Mouse (Mus musculus) heart, adult 2 months (tissue): ENCODE results near the gene Zfp62. TPM values are rescaled to one million over a fixed set of nuclear protein-coding genes. Genes with fewer than 3 reads are reported as not detected.

Experiments
- DNase-seq, 2 experiments: peaks; one replicate each; pipeline ENCODE4 v3.0.0; 2021
- H3K27ac ChIP-seq: fragments of 200-600 bp; 2 replicates; pipeline ENCODE4 v1.8.1; 2022
- H3K27me3 ChIP-seq: fragments of 200-500 bp; 2 replicates; pipeline ENCODE4 v1.6.1; 2012; ENCODE audit warnings: mild to moderate bottlenecking, low read length, inconsistent platforms, mixed read lengths; ENCODE audit not compliant: control insufficient read depth, insufficient read depth
- H3K36me3 ChIP-seq: fragments of 200-500 bp; 2 replicates; pipeline ENCODE4 v1.6.1; 2012; ENCODE audit warnings: low read length, inconsistent platforms; ENCODE audit not compliant: control insufficient read depth, insufficient read depth
- H3K4me1 ChIP-seq: fragments of 200-500 bp; 2 replicates; pipeline ENCODE4 v1.6.1; 2011; ENCODE audit warnings: low read length; ENCODE audit not compliant: control insufficient read depth, insufficient read depth
- H3K4me3 ChIP-seq: fragments of 200-600 bp; 2 replicates; pipeline ENCODE4 v1.8.1; 2022
- H3K79me2 ChIP-seq: fragments of 200-500 bp; replicated peaks from 2 replicates; pipeline ENCODE4 v1.6.1; 2012; ENCODE audit warnings: mild to moderate bottlenecking, inconsistent platforms, low read length, moderate library complexity, mixed read lengths; ENCODE audit not compliant: control insufficient read depth, insufficient read depth
- H3K9ac ChIP-seq: fragments of 200-500 bp; 2 replicates; pipeline ENCODE4 v1.6.1; 2012; ENCODE audit warnings: low read depth, mild to moderate bottlenecking, control low read depth, inconsistent platforms, low read length, mixed read lengths
- CTCF ChIP-seq: fragments of 200-600 bp; IDR thresholded peaks from 2 replicates; pipeline ENCODE4 v1.8.1; 2022; ENCODE audit warnings: antibody characterized with exemption, mild to moderate bottlenecking, moderate library complexity
- EP300 ChIP-seq: fragments of 200-500 bp; IDR thresholded peaks from 2 replicates; pipeline ENCODE4 v1.6.1; 2011; ENCODE audit warnings: low read depth, low read length, control low read depth; ENCODE audit not compliant: insufficient read depth
- POLR2A ChIP-seq: fragments of 200-500 bp; IDR thresholded peaks from 2 replicates; pipeline ENCODE4 v1.6.1; 2011; ENCODE audit warnings: mild to moderate bottlenecking, low read depth, low read length, control low read depth; ENCODE audit not compliant: insufficient read depth
- WGBS: fragments of 180-500 bp; shearing (Covaris S2); methylation state at CpG from one replicate; pipeline ENCODE4 v1.1.7; 2018; 5-methylcytosine and 5-hydroxymethylcytosine counted together
- intact Hi-C: fragments of 180-260 bp; cut with DNase I; formaldehyde crosslinking; loops from one replicate; pipeline ENCODE4 v1.15.1; 2025
- polyA plus RNA-seq: library from polyadenylated mRNA; depleted of rRNA; stranded (reverse); fragments of >200 nt; gene quantifications from 2 replicates; pipeline ENCODE4 v1.2.3, GENCODE M21; 2012
- total RNA-seq, 2 experiments: library from RNA; stranded (reverse); gene quantifications; 2 replicates each; pipeline ENCODE4 v1.2.3; 2021

The Zfp62 gene
- total and polyA plus RNA-seq, 3 experiments, result 2.9 to 28.9 (median 23.9) TPM

DNA sequence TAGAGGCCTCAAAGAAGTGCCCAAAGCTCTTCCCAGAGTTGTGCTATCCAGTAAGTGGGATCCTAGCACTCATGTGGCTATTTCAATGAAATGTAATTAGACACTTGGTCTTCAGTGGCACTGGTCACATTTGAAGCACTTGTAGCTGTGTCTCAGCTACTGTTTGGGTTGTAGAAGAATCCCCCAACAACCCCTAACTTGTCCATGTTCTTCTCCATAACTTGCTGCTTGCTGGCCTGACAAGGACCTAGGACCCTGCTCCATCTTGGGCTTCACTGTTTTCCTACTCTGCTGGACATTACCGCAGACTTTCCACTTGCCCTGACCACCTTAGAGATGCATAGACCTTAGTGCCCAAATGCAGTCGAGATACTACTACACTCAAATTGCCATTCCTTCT lies 1.0 kb upstream of the Zfp62 start:
- H3K27ac ChIP-seq, result peak overlapping the region; percentile 99
- intact Hi-C loops, result loop anchor here (2.0 to 5.0 kb wide), 4 partner anchors 49 to 405 kb away; partner anchors contain the start of genes Irgm1 and Trim41
- no peak for TF ChIP-seq EP300
- no peak for TF ChIP-seq POLR2A
- TF ChIP-seq CTCF, result no peak
- peaks cover 5% of the 10 kb centered on the region for H3K4me1 ChIP-seq
- H3K4me3 ChIP-seq, result peak overlapping the region; percentile 67
- no peak for DNase-seq
- peaks cover 16% of the 10 kb centered on the region for H3K36me3 ChIP-seq
- no peaks in the 10 kb centered on the region; the same call in none of the 2 replicates for H3K79me2 ChIP-seq
- no peaks in the 10 kb centered on the region for H3K27me3 ChIP-seq
- peak overlapping the region; percentile 92 for H3K9ac ChIP-seq
- 15% methylated on average over 2 of the region's 2 CpGs for WGBS

DNA sequence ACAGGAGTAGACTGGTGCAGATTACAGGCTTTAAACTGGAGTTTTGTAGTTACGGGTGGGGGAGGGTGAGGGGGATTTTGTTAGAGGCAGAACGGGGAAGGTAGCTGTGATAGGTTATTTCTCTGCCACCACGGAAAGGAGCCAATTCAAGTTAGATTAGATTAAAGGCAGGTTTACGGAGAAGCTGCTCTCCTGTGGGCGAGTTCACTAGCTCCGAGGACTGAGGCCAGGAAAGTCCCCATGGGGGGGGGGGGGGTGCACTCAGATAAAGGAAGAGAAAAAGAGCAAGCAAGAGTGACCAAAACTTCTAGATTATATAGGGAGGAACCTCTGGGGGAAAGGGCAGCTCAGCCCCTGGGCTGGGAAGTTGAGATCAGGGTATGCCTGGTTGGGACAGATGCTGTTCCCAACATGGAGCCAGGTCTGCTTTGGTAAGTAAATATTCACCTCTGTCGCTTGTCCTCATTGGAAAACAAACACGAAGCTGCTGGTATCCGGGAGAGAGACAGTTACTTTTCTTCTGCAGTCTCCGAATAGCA lies 500 bp upstream of the Zfp62 start:
- Histone ChIP-seq H3K27ac (peak overlapping the region; percentile 99), H3K27me3 (no peaks in the 10 kb centered on the region), H3K9ac (peak overlapping the region; percentile 92), H3K79me2 (no peaks in the 10 kb centered on the region; the same call in none of the 2 replicates), H3K4me3 (peak overlapping the region; percentile 67), H3K4me1 (peaks cover 5% of the 10 kb centered on the region), H3K36me3 (peaks cover 19% of the 10 kb centered on the region)
- 1% methylated on average over 10 of the region's 10 CpGs for WGBS
- DNase-seq, result peak in 1 of 2 experiments; percentile 49
- intact Hi-C loops, result loop anchor here (1.0 to 5.0 kb wide), 5 partner anchors 41 to 405 kb away; partner anchors contain the start of genes Irgm1 and Trim41
- TF ChIP-seq POLR2A (no peak), CTCF (no peak), EP300 (no peak)

DNA sequence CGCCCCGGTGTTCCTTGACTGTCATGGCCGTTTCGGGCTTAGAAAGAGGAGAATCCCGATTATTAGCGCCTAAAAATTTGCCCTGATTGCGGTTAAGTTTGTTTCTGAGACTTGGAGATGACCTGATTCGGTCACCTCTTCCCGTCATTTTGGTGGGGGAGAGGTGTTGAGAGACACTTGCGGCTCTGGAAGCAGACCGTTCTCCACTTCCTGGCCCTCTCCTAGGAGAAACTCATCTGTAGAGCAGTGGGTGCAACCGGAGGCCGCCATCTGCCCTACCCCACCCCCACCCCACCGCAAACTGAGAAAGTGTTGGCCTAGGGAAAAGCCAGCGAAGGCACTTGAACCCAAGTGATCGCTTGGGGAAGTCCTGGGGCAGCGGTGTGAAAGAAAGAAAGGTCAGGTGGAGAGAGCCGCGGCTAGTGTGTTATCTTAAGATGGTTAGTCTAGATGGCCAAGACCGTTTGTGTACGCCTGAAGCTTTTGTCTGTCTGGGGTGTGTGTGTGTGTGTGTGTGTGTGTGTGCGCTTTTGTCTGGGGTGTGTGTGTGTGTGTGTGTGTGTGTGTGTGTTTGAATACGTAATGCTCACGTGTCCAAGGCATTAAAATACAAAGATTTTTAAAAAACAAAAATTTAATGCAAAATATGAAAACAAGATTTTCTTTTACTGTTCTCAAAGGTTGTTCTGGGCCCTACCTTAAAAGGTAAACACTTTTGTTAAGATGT lies 842 bp downstream of the Zfp62 start:
- H3K27me3 ChIP-seq, result no peaks in the 10 kb centered on the region
- 0% methylated on average over 24 of the region's 24 CpGs for WGBS
- peaks cover 21% of the 10 kb centered on the region for H3K36me3 ChIP-seq
- DNase-seq, result no peak
- H3K79me2 ChIP-seq, result no peaks in the 10 kb centered on the region; the same call in none of the 2 replicates
- peak overlapping the region; percentile 67 for H3K4me3 ChIP-seq
- H3K27ac ChIP-seq, result peak overlapping the region; percentile 99
- intact Hi-C loops, result loop anchor here (1.0 to 5.0 kb wide), 5 partner anchors 39 to 407 kb away; partner anchors contain the start of genes Irgm1 and Trim41
- H3K9ac ChIP-seq, result peak overlapping the region; percentile 92
- TF ChIP-seq POLR2A (peak; percentile 42), CTCF (no peak), EP300 (0 out of 2 replicates have a peak, but pooled peaks have one; percentile 13)
- H3K4me1 ChIP-seq, result peaks cover 6% of the 10 kb centered on the region

DNA sequence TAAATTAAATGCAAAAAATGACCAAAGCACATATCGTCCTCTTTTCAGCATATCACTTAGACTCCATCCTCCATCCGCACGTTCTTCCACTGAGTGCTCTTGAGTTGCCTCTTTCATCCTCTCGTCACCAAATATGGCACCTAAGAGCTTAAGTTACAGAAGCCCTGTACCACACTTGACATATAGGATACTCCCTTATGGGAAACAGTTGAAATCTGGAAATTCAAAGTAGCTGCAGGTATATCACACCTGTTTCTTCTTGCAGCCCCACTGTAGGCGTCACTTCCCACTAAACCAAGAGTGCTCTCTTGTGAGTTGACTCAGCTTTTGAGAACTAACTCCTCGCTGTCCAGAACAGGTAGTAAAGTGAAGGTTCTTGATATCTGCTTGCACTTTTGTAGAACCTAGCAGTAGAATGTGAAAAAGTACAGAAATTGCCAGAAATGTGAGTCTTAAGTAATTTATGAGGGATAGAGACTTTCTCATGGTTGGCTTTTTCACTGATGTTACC lies 2.0 kb downstream of the Zfp62 start:
- H3K9ac ChIP-seq, result no peak overlapping the region
- H3K4me1 ChIP-seq, result peaks cover 8% of the 10 kb centered on the region
- intact Hi-C loops, result no loop called here

DNA sequence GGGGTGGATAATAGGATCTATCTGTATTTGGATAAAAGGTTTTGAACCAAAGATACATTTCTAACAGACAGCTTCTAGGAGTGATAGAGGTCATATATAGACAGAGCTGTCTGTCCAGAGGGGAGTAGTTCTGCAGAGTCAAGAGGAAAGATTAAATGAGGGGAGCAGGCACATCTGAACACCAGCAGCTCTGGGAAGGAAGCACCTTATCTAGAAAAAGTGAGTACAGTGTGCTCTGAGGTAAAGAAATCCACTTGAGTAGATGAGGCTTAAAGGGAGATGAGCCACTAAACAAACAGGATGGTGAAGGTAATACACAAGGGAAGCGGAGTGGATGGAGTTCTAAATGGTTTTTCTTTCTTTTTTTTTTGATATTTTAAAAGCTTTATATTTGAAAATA lies 4.4 kb downstream of the Zfp62 start:
- no peak overlapping the region for H3K27ac ChIP-seq
- no peak for TF ChIP-seq CTCF
- TF ChIP-seq POLR2A, result no peak
- no peak for TF ChIP-seq EP300
- peaks cover 29% of the 10 kb centered on the region for H3K36me3 ChIP-seq
- H3K4me3 ChIP-seq, result no peak overlapping the region
- no peaks in the 10 kb centered on the region for H3K27me3 ChIP-seq
- no peak overlapping the region for H3K9ac ChIP-seq
- intact Hi-C loops, result no loop called here
- no peak for DNase-seq
- no peaks in the 10 kb centered on the region; the same call in 1 of the 2 replicates for H3K79me2 ChIP-seq
- WGBS, result 95% methylated on average over 1 of the region's 1 CpGs
- H3K4me1 ChIP-seq, result peaks cover 4% of the 10 kb centered on the region

More for the DNA sequence above, 2.0 kb downstream of the Zfp62 start:
- no peak for DNase-seq
- Histone ChIP-seq H3K79me2 (no peaks in the 10 kb centered on the region; the same call in none of the 2 replicates), H3K36me3 (peaks cover 26% of the 10 kb centered on the region), H3K27ac (no peak overlapping the region), H3K27me3 (no peaks in the 10 kb centered on the region), H3K4me3 (no peak overlapping the region)
- TF ChIP-seq CTCF, result no peak
- TF ChIP-seq EP300, result no peak
- 65% methylated on average over 6 of the region's 6 CpGs for WGBS

DNA sequence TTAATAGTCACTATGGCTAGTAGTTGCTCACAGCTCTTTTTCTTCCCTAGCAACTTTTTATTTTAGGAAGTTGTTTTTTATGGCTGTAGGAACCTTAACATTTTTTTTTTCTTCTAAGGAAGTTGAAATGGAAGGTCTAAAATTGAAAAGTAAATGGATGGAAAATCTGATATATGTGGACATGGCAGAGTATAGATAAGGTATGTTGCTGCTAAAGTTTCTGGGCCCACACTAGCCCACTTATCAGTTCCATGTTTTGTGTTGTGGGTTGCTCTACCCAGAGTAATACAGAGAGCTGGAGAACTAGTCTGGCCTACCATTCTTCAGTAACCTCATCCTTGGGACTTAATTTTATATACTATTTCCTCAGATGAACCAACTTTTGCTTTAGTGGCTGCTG lies 9.5 kb downstream of the Zfp62 start:
- no peak for DNase-seq
- H3K9ac ChIP-seq, result no peak overlapping the region
- no peak overlapping the region for H3K4me3 ChIP-seq
- no peak overlapping the region for H3K27ac ChIP-seq
- intact Hi-C loops, result no loop called here
- H3K4me1 ChIP-seq, result peaks cover 3% of the 10 kb centered on the region
- TF ChIP-seq EP300 (no peak), POLR2A (no peak), CTCF (no peak)
- no peaks in the 10 kb centered on the region; the same call in 1 of the 2 replicates for H3K79me2 ChIP-seq
- no peaks in the 10 kb centered on the region for H3K27me3 ChIP-seq
- peaks cover 23% of the 10 kb centered on the region for H3K36me3 ChIP-seq
